Mouse (Mus musculus) embryonic facial prominence, embryonic 11.5 days (tissue): ENCODE results near the gene Atxn2. TPM values are rescaled to one million over a fixed set of nuclear protein-coding genes. Genes with fewer than 3 reads are reported as not detected.

Experiments
- ATAC-seq: fragments of 200-750 bp; cut with Nextera tagmentation; replicated peaks from 2 replicates; pipeline ENCODE4 v1.8.0; 2017; ENCODE audit warnings: low read depth; ENCODE audit not compliant: insufficient number of reproducible peaks, low FRiP score, low TSS enrichment
- DNase-seq: peaks from one replicate; pipeline ENCODE4 v3.0.0-alpha.2; 2015; ENCODE audit warnings: low spot score
- H3K27ac ChIP-seq: fragments of 300-500 bp; sonication (generic); replicated peaks from 2 replicates; pipeline ENCODE4 v1.5.1; 2014; ENCODE audit warnings: mild to moderate bottlenecking, low read depth, low read length, control low read depth
- H3K27me3 ChIP-seq: fragments of 300-500 bp; sonication (generic); 2 replicates; pipeline ENCODE4 v1.6.1; 2014; ENCODE audit warnings: mild to moderate bottlenecking, low read length, moderate library complexity, mixed read lengths; ENCODE audit not compliant: control insufficient read depth, insufficient read depth
- H3K36me3 ChIP-seq: fragments of 300-500 bp; sonication (generic); replicated peaks from 2 replicates; pipeline ENCODE4 v1.6.1; 2014; ENCODE audit warnings: low read depth, mild to moderate bottlenecking, low read length, moderate library complexity, mixed read lengths; ENCODE audit not compliant: control insufficient read depth, insufficient read depth
- H3K4me1 ChIP-seq: fragments of 300-500 bp; sonication (generic); 2 replicates; pipeline ENCODE4 v1.6.1; 2014; ENCODE audit warnings: low read length, mixed read lengths; ENCODE audit not compliant: control insufficient read depth, insufficient read depth
- H3K4me2 ChIP-seq: fragments of 300-500 bp; sonication (generic); 2 replicates; pipeline ENCODE4 v1.6.1; 2014; ENCODE audit warnings: low read depth, mild to moderate bottlenecking, control low read depth, low read length, moderate library complexity
- H3K4me3 ChIP-seq: fragments of 300-500 bp; sonication (generic); 2 replicates; pipeline ENCODE4 v1.5.1; 2014; ENCODE audit warnings: low read depth, low read length, control low read depth
- H3K9ac ChIP-seq: fragments of 300-500 bp; sonication (generic); replicated peaks from 2 replicates; pipeline ENCODE4 v1.6.1; 2014; ENCODE audit warnings: mild to moderate bottlenecking, control low read depth, low read length
- H3K9me3 ChIP-seq: fragments of 300-500 bp; sonication (generic); replicated peaks from 2 replicates; pipeline ENCODE4 v1.6.1; 2016; ENCODE audit warnings: mild to moderate bottlenecking, low read length, inconsistent platforms, mixed read lengths; ENCODE audit not compliant: control insufficient read depth
- WGBS: fragments of 180-500 bp; shearing (Covaris S2); extraction: QIAGEN DNeasy Blood & Tissue Kit; methylation state at CpG from one replicate; pipeline ENCODE4 v1.1.7; 2014; 5-methylcytosine and 5-hydroxymethylcytosine counted together
- polyA plus RNA-seq: library from polyadenylated mRNA; unstranded; fragments of >200 nt; fragmentation: Nextera tagmentation; extraction: Ambion mirVana; gene quantifications from 2 replicates; pipeline ENCODE4 v1.2.1, GENCODE M21; 2014

The Atxn2 gene
- polyA plus RNA-seq, 1 experiment from 2014 or later, result 61.5 TPM

- H3K4me1 ChIP-seq, result no peaks in the 10 kb centered on the region
- H3K27ac ChIP-seq, result no peak overlapping the region
- H3K36me3 ChIP-seq, result peaks cover 22% of the 10 kb centered on the region
- no peak overlapping the region for H3K9ac ChIP-seq
- no peak for DNase-seq
- H3K27me3 ChIP-seq, result no peaks in the 10 kb centered on the region
- no peak overlapping the region for H3K4me3 ChIP-seq
- no peaks in the 10 kb centered on the region for H3K9me3 ChIP-seq
- no peak for ATAC-seq
- H3K4me2 ChIP-seq, result no peak overlapping the region
- 89% methylated on average over 8 of the region's 8 CpGs for WGBS
These were observed 104.8 kb downstream of the Atxn2 start for GRCm38 (mm10) chr5:121815867-121816380.

GRCm38 (mm10) chr5:121816611-121817010 lies 105.5 kb downstream of the Atxn2 start:
- 97% methylated on average over 2 of the region's 2 CpGs for WGBS
- ATAC-seq, result no peak

GRCm38 (mm10) chr5:121817551-121817950 lies 106.4 kb downstream of the Atxn2 start:
- no peaks in the 10 kb centered on the region for H3K4me1 ChIP-seq
- no peak for ATAC-seq
- H3K9ac ChIP-seq, result no peak overlapping the region
- H3K27ac ChIP-seq, result no peak overlapping the region
- no peaks in the 10 kb centered on the region for H3K9me3 ChIP-seq
- DNase-seq, result no peak
- H3K4me2 ChIP-seq, result no peak overlapping the region
- WGBS, result 90% methylated on average over 9 of the region's 9 CpGs
- no peak overlapping the region for H3K4me3 ChIP-seq
- no peaks in the 10 kb centered on the region for H3K27me3 ChIP-seq
- peaks cover 20% of the 10 kb centered on the region for H3K36me3 ChIP-seq

More at GRCm38 (mm10) chr5:121816611-121817010, 105.5 kb downstream of the Atxn2 start:
- peaks cover 22% of the 10 kb centered on the region for H3K36me3 ChIP-seq
- no peak for DNase-seq
- H3K9me3 ChIP-seq, result no peaks in the 10 kb centered on the region
- H3K27ac ChIP-seq, result no peak overlapping the region
- no peak overlapping the region for H3K4me3 ChIP-seq
- H3K4me2 ChIP-seq, result no peak overlapping the region
- no peaks in the 10 kb centered on the region for H3K27me3 ChIP-seq
- no peaks in the 10 kb centered on the region for H3K4me1 ChIP-seq
- H3K9ac ChIP-seq, result no peak overlapping the region

DNA sequence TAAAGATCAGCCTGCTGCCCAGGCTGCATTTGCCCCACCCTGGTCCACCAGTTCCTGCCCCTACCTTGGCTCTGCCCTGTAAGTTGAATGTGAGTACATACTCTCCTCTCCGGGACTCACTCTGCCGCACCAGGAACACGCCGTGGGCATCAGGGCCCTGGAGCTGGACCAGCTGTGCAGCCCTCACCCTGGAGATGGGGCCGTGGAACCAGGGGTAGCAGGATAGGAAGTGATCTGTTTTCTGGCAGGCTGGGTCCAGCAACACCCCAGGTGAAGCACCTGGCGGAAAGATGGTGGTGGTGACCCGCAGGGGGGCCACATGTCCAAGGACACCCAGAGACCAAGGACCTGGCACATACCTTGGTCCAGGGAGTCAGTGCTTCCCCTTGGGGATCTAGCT lies 107.3 kb downstream of the Atxn2 start:
- 97% methylated on average over 7 of the region's 7 CpGs for WGBS
- Histone ChIP-seq H3K4me1 (no peaks in the 10 kb centered on the region), H3K36me3 (peaks cover 15% of the 10 kb centered on the region), H3K9ac (no peak overlapping the region), H3K4me3 (no peak overlapping the region), H3K9me3 (no peaks in the 10 kb centered on the region), H3K27me3 (no peaks in the 10 kb centered on the region), H3K27ac (no peak overlapping the region), H3K4me2 (no peak overlapping the region)
- DNase-seq (no peak), ATAC-seq (no peak)

DNA sequence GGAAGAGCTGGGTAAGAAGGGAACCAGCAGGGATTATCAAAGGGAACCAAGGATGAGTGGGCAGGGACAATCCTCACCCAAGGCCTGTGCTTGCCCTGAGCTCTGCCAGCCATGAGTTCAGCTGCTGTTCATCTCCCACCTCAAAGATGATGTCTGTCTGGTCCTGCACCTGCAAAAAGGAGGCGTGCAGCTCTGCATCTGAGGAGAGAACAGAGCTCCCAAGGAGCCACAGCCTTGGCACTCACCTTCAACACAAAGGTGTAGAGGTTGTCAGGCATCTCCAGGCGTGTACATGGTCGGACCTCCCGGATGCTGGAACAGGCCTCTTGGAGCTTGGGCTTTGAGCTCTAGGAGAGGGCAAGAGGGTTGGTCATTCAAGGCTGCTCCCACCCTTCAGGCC lies 107.7 kb downstream of the Atxn2 start:
- no peak for DNase-seq
- Histone ChIP-seq H3K36me3 (peaks cover 14% of the 10 kb centered on the region), H3K4me1 (no peaks in the 10 kb centered on the region), H3K4me2 (no peak overlapping the region), H3K9ac (no peak overlapping the region), H3K4me3 (no peak overlapping the region), H3K27ac (no peak overlapping the region), H3K9me3 (no peaks in the 10 kb centered on the region), H3K27me3 (no peaks in the 10 kb centered on the region)
- ATAC-seq, result no peak
- 88% methylated on average over 4 of the region's 4 CpGs for WGBS

GRCm38 (mm10) chr5:121819559-121819958 lies 108.4 kb downstream of the Atxn2 start:
- Histone ChIP-seq H3K36me3 (peaks cover 14% of the 10 kb centered on the region), H3K4me1 (no peaks in the 10 kb centered on the region), H3K27ac (no peak overlapping the region), H3K9ac (no peak overlapping the region), H3K9me3 (no peaks in the 10 kb centered on the region), H3K4me2 (no peak overlapping the region), H3K4me3 (no peak overlapping the region), H3K27me3 (no peaks in the 10 kb centered on the region)
- WGBS, result 85% methylated on average over 5 of the region's 5 CpGs
- DNase-seq (no peak), ATAC-seq (no peak)

GRCm38 (mm10) chr5:121820161-121820560 lies 109.0 kb downstream of the Atxn2 start:
- H3K36me3 ChIP-seq, result peaks cover 14% of the 10 kb centered on the region
- 73% methylated on average over 2 of the region's 2 CpGs for WGBS
- ATAC-seq, result no peak
- no peaks in the 10 kb centered on the region for H3K9me3 ChIP-seq
- H3K4me1 ChIP-seq, result no peaks in the 10 kb centered on the region
- no peaks in the 10 kb centered on the region for H3K27me3 ChIP-seq
- H3K4me2 ChIP-seq, result no peak overlapping the region
- H3K9ac ChIP-seq, result no peak overlapping the region
- DNase-seq, result no peak
- no peak overlapping the region for H3K4me3 ChIP-seq
- H3K27ac ChIP-seq, result no peak overlapping the region

GRCm38 (mm10) chr5:121820657-121821056 lies 109.5 kb downstream of the Atxn2 start:
- Histone ChIP-seq H3K27ac (no peak overlapping the region), H3K4me2 (no peak overlapping the region), H3K36me3 (peaks cover 14% of the 10 kb centered on the region), H3K4me1 (no peaks in the 10 kb centered on the region), H3K9me3 (no peaks in the 10 kb centered on the region), H3K27me3 (no peaks in the 10 kb centered on the region), H3K4me3 (no peak overlapping the region), H3K9ac (no peak overlapping the region)
- ATAC-seq, result no peak
- WGBS, result 97% methylated on average over 3 of the region's 3 CpGs
- DNase-seq, result no peak
